Mouse (Mus musculus) common myeloid progenitor, adult 5-6 weeks (primary cell): ENCODE measurements around the gene Efhc1. TPM values are rescaled to one million over a fixed set of nuclear protein-coding genes. Genes with fewer than 3 reads are reported as not detected.

ENCODE experiments used
- ATAC-seq: replicated peaks from 2 replicates; pipeline ENCODE4 v1.8.0; 2016; ENCODE audit warnings: low read depth, mild to moderate bottlenecking, moderate TSS enrichment, inconsistent platforms; ENCODE audit not compliant: poor library complexity, severe bottlenecking
- total RNA-seq: library from RNA; stranded (forward); fragments of 200-1000, 187-1606 nt; gene quantifications from 2 replicates; pipeline ENCODE4 v1.2.3, GENCODE M21; 2017

The Efhc1 gene
- total RNA-seq, 1 experiment from 2014 or later, result 0.73 TPM

GRCm38 (mm10) chr1:20941857-20942256, 9.6 kb upstream of the Efhc1 start:
- ATAC-seq, result no peak

- no peak for ATAC-seq
Observed at GRCm38 (mm10) chr1:20943016-20943415, 8.4 kb upstream of the Efhc1 start.

DNA sequence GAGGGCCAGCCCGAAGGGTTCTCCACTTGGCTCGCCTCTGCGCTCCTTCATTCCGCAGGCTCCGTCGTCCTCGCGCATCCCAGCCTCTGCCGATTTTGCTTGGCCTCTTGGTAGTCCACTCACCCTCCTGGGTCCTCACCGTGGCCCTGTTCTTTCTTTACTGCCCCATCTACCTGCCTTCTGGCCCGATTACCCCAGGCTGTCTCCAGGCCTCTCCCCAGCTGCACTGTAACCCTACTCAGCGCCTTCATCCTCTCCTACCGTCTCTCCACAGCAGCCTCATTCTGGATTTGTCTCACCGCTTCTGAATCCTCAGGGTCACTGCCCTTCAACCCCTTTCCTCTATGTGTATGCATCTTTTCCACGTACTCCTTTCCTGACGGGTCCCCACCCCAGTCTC, 373 bp downstream of the Efhc1 start:
- no peak for ATAC-seq

DNA sequence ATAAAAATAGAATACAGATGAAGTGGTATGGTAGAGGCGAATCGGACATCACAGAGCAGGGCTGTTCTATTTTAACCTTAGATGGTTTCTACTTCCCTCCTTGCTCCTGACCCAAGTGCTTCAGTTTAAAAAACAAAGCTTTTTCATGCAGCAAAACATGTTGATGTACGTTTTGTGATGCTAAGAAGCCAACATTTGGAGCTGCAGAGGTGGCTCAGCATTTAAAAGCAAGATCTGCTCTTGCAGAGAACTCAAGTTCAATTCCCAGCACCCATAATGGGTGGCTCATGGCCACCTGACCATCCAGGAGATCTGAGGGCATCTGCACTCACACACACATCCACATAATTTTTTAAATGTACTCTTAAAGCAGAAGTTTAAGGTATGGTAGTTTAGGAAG, 3.5 kb downstream of the Efhc1 start:
- no peak for ATAC-seq

DNA sequence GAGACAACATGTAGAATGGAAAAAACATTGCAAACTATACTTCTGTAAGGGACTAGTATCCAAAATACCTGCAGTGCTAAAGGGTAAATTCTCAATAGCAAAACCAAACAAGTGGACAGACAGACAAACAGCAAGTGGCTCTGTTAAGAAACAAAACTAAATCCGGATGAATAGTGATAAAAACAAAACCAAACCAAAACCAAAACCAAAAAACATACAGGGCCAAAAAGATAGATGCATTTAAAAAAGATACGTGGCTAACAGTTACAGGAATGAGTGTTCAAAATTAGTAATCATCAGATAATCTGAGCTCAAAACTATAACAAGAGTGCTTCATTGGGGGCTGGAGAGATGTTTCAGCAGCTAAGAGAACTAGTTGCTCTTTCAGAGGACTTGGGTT, 18.2 kb downstream of the Efhc1 start:
- no peak for ATAC-seq

GRCm38 (mm10) chr1:20973389-20973788, 22.0 kb downstream of the Efhc1 start:
- peak; percentile 93 for ATAC-seq

DNA sequence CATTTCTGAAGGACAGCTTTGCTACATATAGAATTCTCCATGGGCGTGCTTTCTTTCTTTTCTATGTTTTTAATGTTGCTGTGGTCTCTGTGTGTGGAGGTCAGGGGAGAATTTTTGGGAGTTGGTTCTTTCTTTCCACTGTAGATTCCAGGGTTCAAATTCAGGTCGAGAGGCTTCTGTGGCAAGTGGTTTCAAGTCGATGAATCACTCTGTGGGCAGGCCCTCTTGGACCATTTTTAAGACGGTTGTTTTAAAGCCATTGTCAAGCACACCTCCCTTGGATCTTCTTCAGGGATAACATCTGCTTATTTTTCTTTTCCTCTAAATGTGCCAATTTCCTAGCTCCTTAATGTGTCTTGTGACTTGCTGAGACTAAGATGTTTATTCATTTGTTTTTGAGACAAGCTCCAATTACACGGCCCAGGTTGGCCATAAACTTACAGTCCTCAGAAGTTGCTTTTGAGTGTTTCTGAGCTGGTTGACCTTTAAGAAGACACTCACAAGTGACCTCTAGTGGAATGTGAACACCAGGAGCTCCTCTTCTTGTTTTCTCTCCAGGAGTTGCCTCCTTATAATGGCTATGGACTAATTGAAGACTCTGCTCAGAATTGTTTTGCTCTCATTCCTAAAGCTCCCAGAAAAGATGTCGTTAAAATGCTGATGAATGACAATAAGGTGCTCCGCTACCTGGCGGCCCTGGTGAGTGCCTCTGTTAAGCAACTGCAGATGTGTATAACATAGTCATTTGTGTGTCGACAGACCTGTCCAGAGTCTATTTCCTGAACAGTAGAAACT, 23.1 kb downstream of the Efhc1 start:
- no peak for ATAC-seq

DNA sequence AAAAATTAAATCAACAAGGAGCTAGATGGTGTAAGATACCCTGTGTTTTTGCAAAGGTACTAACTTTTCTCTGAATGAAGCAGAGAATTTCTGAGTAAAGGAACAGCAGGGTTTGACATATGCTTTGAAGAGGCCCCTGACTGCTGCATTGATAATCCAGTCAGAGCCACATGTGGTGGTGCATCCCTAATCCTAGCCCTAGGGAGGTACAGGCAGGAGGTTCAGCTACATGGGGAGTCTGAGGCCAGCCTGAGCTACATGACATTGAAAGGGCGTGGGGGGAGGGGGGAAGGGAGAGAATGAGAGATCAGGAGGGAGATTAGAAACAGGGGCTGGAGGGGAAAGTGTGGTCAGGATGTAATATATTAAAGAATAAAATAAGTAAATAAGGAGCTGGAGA, 29.1 kb downstream of the Efhc1 start:
- no peak for ATAC-seq

DNA sequence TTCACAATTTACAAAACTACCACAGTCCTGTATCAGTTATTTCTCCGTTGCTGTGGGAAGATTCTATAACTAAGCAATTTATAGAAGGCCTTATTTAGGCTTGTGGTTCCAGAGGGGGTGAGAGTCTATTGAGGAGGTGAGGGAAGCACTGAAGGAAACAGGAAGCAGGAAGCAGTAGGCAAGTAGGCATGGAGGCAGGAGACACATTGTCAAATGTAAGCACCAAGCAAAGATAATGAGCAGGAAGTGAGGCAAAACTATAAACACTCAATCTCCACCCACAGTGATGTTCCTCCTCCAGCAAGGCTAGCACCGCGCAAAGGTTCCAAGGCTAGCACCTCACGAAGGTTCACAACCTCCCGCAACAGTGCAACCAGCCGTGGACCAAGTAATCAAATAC, 30.3 kb downstream of the Efhc1 start:
- peak; percentile 34; the same call in 1 of the 2 replicates for ATAC-seq

DNA sequence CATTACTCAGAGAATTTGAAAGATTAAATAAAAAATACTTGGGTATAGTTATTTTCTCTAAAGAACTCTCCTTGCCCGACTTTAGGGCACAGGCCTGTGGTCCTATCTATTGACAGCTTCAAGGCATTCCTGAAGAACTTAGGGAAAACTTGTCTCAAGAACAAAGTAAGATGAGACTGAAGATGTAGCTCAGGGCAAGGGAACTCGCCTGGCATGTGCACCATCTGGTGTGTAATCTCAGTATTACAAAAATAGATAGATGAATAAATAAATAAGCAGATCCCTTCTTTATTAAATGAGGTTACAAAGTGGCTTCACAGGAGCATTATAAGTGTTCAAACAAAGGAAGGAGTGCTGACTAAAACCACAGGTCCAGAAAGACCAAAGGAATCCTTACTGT, 32.7 kb downstream of the Efhc1 start:
- no peak for ATAC-seq

- no peak for ATAC-seq
Observed at GRCm38 (mm10) chr1:20984582-20984981, 33.2 kb downstream of the Efhc1 start.

DNA sequence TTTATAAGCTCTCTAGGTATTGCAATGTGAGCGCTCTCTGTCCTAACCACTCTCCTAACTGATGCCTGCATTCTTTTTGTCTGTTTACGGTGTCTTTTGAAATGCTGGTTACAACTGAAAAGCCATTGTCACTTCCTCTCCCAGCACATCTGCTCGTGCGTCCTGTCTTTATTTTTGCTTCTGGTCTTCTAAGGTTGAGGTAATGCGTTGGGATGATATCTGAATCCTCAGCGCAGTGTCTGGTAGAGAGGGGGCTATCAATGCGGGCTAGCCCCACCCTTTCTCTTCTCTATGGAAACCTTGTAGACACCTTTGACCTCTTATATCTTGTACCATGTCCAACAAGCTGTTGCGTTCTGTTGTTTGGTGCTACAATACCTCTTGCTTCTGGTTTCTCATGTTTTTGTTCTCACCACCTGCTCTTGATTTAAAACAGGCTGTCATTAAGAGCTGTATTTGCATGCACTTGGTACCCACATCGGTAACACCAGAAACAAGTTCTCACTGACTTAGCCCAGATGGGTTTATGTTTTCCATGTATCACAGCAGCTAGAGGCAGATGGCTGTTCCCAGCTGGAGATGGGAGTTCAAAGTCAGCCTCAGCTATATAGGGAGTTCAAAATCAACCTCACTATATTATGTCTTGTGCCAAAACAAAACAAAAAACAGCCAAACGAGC, 35.1 kb downstream of the Efhc1 start:
- ATAC-seq, result peak; percentile 61

DNA sequence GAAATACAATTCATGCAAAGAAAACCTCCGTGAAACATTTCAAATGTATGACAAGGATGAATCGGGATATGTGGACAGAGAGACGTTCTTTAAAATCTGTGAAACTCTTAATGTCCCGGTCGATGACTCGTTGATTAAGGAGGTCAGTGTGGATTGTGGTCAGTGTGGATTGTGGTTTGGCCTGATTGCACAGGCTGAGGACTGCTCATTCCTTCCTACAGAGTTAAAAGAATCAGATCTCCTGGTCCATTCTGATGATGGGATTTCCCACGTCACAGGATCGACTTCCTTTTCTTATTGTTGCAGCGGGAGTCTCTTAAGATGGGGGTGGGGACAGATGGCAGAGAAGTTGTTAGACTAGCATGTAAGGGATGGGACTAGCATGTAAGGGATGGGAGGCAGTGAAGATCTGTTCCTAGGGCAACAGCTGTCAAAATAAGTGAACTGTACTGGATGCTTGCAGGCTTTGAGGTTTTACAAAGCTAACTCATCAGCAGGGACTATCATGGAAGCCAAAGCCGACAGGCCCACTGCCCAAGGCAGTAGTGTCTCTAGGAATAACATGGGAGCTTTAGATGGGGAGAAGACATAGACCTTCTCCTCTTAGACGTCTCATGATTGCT, 38.1 kb downstream of the Efhc1 start:
- no peak for ATAC-seq

DNA sequence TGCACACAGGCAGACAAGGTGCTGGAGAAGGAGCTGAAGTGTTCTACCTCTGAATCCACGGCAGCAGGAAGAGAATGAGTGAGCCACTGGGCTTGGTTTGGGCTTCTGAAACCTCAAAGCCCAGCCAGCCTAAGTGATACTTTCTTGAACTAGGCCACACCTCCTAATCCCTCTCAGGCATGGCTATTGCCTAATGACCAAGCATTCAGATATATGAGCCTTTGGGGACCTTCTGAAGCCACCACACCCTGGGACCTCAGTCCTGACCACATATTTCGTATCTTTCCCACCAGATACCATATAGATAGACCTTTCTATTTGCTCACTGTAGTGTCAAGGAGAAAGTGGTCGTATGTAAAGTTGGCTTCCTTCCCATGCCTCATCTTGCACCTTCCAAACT, 42.3 kb downstream of the Efhc1 start:
- peak; percentile 55 for ATAC-seq

GRCm38 (mm10) chr1:20994338-20994737, 42.9 kb downstream of the Efhc1 start:
- 0 out of 2 replicates have a peak, but pooled peaks have one; percentile 26 for ATAC-seq

DNA sequence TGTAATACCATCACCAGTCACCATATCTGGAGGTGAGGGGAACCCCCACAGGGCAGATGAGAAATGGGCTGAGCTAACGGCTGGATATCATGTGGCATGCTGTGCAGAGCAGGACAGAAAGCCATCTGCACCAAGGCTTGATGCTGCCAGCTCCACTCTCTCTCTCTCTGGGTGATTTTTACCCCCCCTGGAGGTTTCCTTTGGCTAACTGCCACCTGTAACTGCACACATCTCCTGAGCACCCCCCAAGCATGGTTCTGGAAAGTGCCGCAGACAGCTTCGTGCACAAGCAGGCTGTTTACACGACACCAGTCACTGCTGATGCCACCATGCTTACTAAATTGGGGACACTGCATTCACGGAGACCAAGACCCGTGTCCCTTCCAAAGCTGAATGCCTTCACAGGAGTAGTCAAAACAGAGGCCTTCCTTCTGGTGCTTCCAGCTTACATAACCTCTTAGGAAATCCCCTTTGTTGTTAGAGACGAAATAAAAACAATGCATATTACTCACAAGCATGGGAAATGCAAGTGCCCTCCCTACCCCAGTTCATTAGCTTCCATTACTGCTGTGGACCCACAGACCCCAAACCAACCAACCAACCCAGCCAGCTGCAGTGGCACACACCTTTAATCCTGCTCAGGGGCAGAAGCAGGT, 44.0 kb downstream of the Efhc1 start:
- ATAC-seq, result peak; percentile 66

GRCm38 (mm10) chr1:20996603-20997327, 45.3 kb downstream of the Efhc1 start:
- ATAC-seq, result no peak

DNA sequence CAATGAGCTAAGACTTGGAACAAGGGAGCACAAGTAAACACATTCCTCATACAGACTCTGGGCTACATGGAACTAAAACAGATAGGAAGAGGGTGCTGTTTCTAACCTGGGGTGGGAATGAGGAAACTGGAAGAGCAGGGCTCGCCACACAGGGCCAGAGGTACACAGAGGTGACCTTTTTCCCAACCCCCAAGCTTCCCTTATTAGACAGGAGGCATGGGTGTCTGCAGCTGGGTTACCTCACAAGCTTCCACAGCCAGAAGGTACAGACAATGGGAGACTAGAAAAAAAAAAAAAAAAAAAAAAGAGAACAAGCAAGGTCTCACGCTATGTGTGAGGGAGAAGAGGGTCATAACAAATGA, 45.9 kb downstream of the Efhc1 start:
- ATAC-seq, result no peak

- no peak for ATAC-seq
Observed at GRCm38 (mm10) chr1:20997881-20998389, 46.5 kb downstream of the Efhc1 start.
